Mouse (Mus musculus): ENCODE results near the gene Svbp.

- TF ChIP-seq CTCF (IDR thresholded peaks at IDR 0.05; ENCODE audit: low read depth) (no peak), EP300 (IDR thresholded peaks at IDR 0.05; ENCODE audit: low read depth) (peak; percentile 93)
Observed at GRCm38 (mm10) chr4:119189864-119190263, 5.2 kb upstream of the Svbp start, which contains the start of gene Ermap.

Data from liver, postnatal 0 days (tissue).